Comparison of ENCODE assay signal across 27 mouse cellular contexts in genomic region chr14:120826187-120826586, GRCm38 (mm10).
"Had no signal": no experiment of that assay in that cellular context is flagged by ENCODE, and none has a peak within 500 bp of the region (broad histone marks: within the 10 kb centered on the region; RNA-seq: fewer than 3 reads in every experiment).

No protein-coding gene starts in this region.

- H3K4me2 ChIP-seq: embryonic facial prominence, embryonic 12.5 days; embryonic facial prominence, embryonic 13.5 days; embryonic facial prominence, embryonic 15.5 days; forebrain, embryonic 12.5 days; forebrain, embryonic 13.5 days; forebrain, embryonic 15.5 days had no signal

- ATAC-seq: forebrain, embryonic 13.5 days; forebrain, embryonic 14.5 days; forebrain, embryonic 15.5 days; forebrain, embryonic 16.5 days; forebrain, postnatal 0 days had no signal

- H3K36me3 ChIP-seq: embryonic facial prominence, embryonic 10.5 days; embryonic facial prominence, embryonic 12.5 days; embryonic facial prominence, embryonic 13.5 days; embryonic facial prominence, embryonic 15.5 days; forebrain, embryonic 10.5 days; forebrain, embryonic 12.5 days; forebrain, embryonic 15.5 days; heart, embryonic 10.5 days had no signal

- H3K27ac ChIP-seq: embryonic facial prominence, embryonic 10.5 days; embryonic facial prominence, embryonic 12.5 days; embryonic facial prominence, embryonic 13.5 days; embryonic facial prominence, embryonic 15.5 days; forebrain, embryonic 10.5 days; forebrain, embryonic 12.5 days; forebrain, embryonic 13.5 days; forebrain, embryonic 15.5 days; gastrocnemius, adult 2 months; heart, adult 2 months; heart, embryonic 10.5 days had no signal

- H3K9ac ChIP-seq: embryonic facial prominence, embryonic 12.5 days; embryonic facial prominence, embryonic 13.5 days; embryonic facial prominence, embryonic 15.5 days; forebrain, embryonic 12.5 days; forebrain, embryonic 13.5 days; forebrain, embryonic 15.5 days; forebrain, postnatal 0 days had no signal

- DNase-seq: cerebellum, adult 8-10 months; cerebellum, adult 9-10 months; cerebellum, adult 9-11 months; cerebellum, postnatal 14 days; cerebellum, postnatal 25 days; cerebellum, postnatal 36 days; embryo, embryonic 11 days; forebrain, postnatal 0 days; gastrocnemius, adult 2 months; gastrocnemius, postnatal 10 days; gastrocnemius, postnatal 14 days; gastrocnemius, postnatal 25 days; gastrocnemius, postnatal 36 days; heart, adult 18-20 months; heart, adult 2 months had no signal

- H3K4me1 ChIP-seq: embryonic facial prominence, embryonic 12.5 days; embryonic facial prominence, embryonic 13.5 days; forebrain, embryonic 13.5 days; forebrain, embryonic 15.5 days had no signal

- H3K9me3 ChIP-seq: embryonic facial prominence, embryonic 10.5 days; embryonic facial prominence, embryonic 12.5 days; embryonic facial prominence, embryonic 13.5 days; embryonic facial prominence, embryonic 15.5 days; forebrain, embryonic 10.5 days; forebrain, embryonic 12.5 days; forebrain, embryonic 13.5 days; forebrain, embryonic 15.5 days; heart, embryonic 10.5 days had no signal

- H3K27me3 ChIP-seq: embryonic facial prominence, embryonic 12.5 days; embryonic facial prominence, embryonic 13.5 days; embryonic facial prominence, embryonic 15.5 days; forebrain, embryonic 12.5 days; forebrain, embryonic 13.5 days; forebrain, embryonic 15.5 days had no signal

- H3K4me3 ChIP-seq: embryonic facial prominence, embryonic 10.5 days; embryonic facial prominence, embryonic 12.5 days; embryonic facial prominence, embryonic 13.5 days; embryonic facial prominence, embryonic 15.5 days; erythroblast, embryonic 14.5 days; forebrain, embryonic 10.5 days; forebrain, embryonic 12.5 days; forebrain, embryonic 13.5 days; forebrain, embryonic 15.5 days; gastrocnemius, adult 2 months; heart, adult 2 months; heart, embryonic 10.5 days had no signal
